Mouse (Mus musculus): ENCODE data around the gene Dcxr. TPM values are rescaled to one million over a fixed set of nuclear protein-coding genes. Genes with fewer than 3 reads are reported as not detected.
"Not testable (repeated sequence)": the region's sequence is repeated elsewhere in the genome, so short reads cannot be mapped to it uniquely, and the experiment has no call there.

The Dcxr gene
- 102 and 127 TPM in 2 replicates for polyA plus RNA-seq (2012; rRNA removed)

- H3K36me3 ChIP-seq (ENCODE audit: control insufficient read depth, insufficient read depth, low read length) = 0 out of 2 replicates have a peak, but pooled peaks cover 2% of the 10 kb centered on the region
- no peak; the same call in 1 of the 2 replicates for TF ChIP-seq POLR2A (IDR thresholded peaks at IDR 0.05; ENCODE audit: low read depth, low read length)
- TF ChIP-seq CTCF (IDR thresholded peaks at IDR 0.05; ENCODE audit: extremely low read depth, insufficient read length, insufficient replicate concordance, low read depth, low read length) = peak; percentile 42; the same call in 1 of the 2 replicates
- no peaks in the 10 kb centered on the region for H3K27me3 ChIP-seq (ENCODE audit: control insufficient read depth, insufficient read depth, low read length)
- peaks cover 10% of the 10 kb centered on the region for H3K4me1 ChIP-seq (ENCODE audit: control insufficient read depth, insufficient read depth, insufficient read length, low read length)
- WGBS = 2% methylated on average over 14 of the region's 14 CpGs
- peak within 1 kb of the TSS; percentile 90 for H3K4me3 ChIP-seq (ENCODE audit: low read depth, low read length)
- 0 out of 2 replicates have a peak within 1 kb of the TSS, but pooled peaks have one; percentile 16 for H3K27ac ChIP-seq (ENCODE audit: insufficient read depth, low read depth, low read length)
Measured at GRCm38 (mm10) chr11:120727169-120727527, at the start of gene Dcxr. Gene Dcxr, minus strand, starts transcription at chr11:120727281.

GRCm38 (mm10) chr11:120775774-120776469, 48.8 kb upstream of the Dcxr start:
- WGBS = 18% methylated on average over 15 of the region's 15 CpGs
- Histone ChIP-seq H3K27me3 (ENCODE audit: control insufficient read depth, insufficient read depth, low read length) (no peaks in the 10 kb centered on the region), H3K36me3 (ENCODE audit: control insufficient read depth, insufficient read depth, low read length) (no peaks in the 10 kb centered on the region), H3K4me3 (ENCODE audit: low read depth, low read length) (no peak overlapping the region), H3K27ac (ENCODE audit: insufficient read depth, low read depth, low read length) (no peak overlapping the region), H3K4me1 (ENCODE audit: control insufficient read depth, insufficient read depth, insufficient read length, low read length) (peaks cover 5% of the 10 kb centered on the region; the same call in 1 of the 2 replicates)
- TF ChIP-seq CTCF (IDR thresholded peaks at IDR 0.05; ENCODE audit: extremely low read depth, insufficient read length, insufficient replicate concordance, low read depth, low read length) (peak; percentile 100), POLR2A (IDR thresholded peaks at IDR 0.05; ENCODE audit: low read depth, low read length) (no peak)

- WGBS = 85% methylated on average over 7 of the region's 7 CpGs
- H3K4me3 ChIP-seq (ENCODE audit: low read depth, low read length) = no peak overlapping the region
- no peaks in the 10 kb centered on the region for H3K4me1 ChIP-seq (ENCODE audit: control insufficient read depth, insufficient read depth, insufficient read length, low read length)
- TF ChIP-seq POLR2A (IDR thresholded peaks at IDR 0.05; ENCODE audit: low read depth, low read length) (no peak), CTCF (IDR thresholded peaks at IDR 0.05; ENCODE audit: extremely low read depth, insufficient read length, insufficient replicate concordance, low read depth, low read length) (no peak)
- H3K36me3 ChIP-seq (ENCODE audit: control insufficient read depth, insufficient read depth, low read length) = no peaks in the 10 kb centered on the region
- no peaks in the 10 kb centered on the region for H3K27me3 ChIP-seq (ENCODE audit: control insufficient read depth, insufficient read depth, low read length)
- no peak overlapping the region for H3K27ac ChIP-seq (ENCODE audit: insufficient read depth, low read depth, low read length)
Measured at GRCm38 (mm10) chr11:120773463-120774190, 46.5 kb upstream of the Dcxr start.

GRCm38 (mm10) chr11:120772749-120773148, 45.7 kb upstream of the Dcxr start:
- peaks cover 8% of the 10 kb centered on the region; the same call in 1 of the 2 replicates for H3K4me1 ChIP-seq (ENCODE audit: control insufficient read depth, insufficient read depth, insufficient read length, low read length)
- WGBS = 93% methylated on average over 3 of the region's 3 CpGs
- TF ChIP-seq CTCF (IDR thresholded peaks at IDR 0.05; ENCODE audit: extremely low read depth, insufficient read length, insufficient replicate concordance, low read depth, low read length) (no peak), POLR2A (IDR thresholded peaks at IDR 0.05; ENCODE audit: low read depth, low read length) (no peak)
- no peak overlapping the region for H3K27ac ChIP-seq (ENCODE audit: insufficient read depth, low read depth, low read length)
- no peaks in the 10 kb centered on the region for H3K36me3 ChIP-seq (ENCODE audit: control insufficient read depth, insufficient read depth, low read length)
- H3K27me3 ChIP-seq (ENCODE audit: control insufficient read depth, insufficient read depth, low read length) = no peaks in the 10 kb centered on the region
- no peak overlapping the region for H3K4me3 ChIP-seq (ENCODE audit: low read depth, low read length)

- Histone ChIP-seq H3K36me3 (ENCODE audit: control insufficient read depth, insufficient read depth, low read length) (no peaks in the 10 kb centered on the region), H3K27me3 (ENCODE audit: control insufficient read depth, insufficient read depth, low read length) (no peaks in the 10 kb centered on the region), H3K27ac (ENCODE audit: insufficient read depth, low read depth, low read length) (peak overlapping the region; percentile 52; the same call in 1 of the 2 replicates), H3K4me1 (ENCODE audit: control insufficient read depth, insufficient read depth, insufficient read length, low read length) (peaks cover 8% of the 10 kb centered on the region), H3K4me3 (ENCODE audit: low read depth, low read length) (no peak overlapping the region)
- 23% methylated on average over 1 of the region's 1 CpGs for WGBS
- TF ChIP-seq CTCF (IDR thresholded peaks at IDR 0.05; ENCODE audit: extremely low read depth, insufficient read length, insufficient replicate concordance, low read depth, low read length) (no peak), POLR2A (IDR thresholded peaks at IDR 0.05; ENCODE audit: low read depth, low read length) (no peak)
Measured at GRCm38 (mm10) chr11:120768206-120768605, 41.1 kb upstream of the Dcxr start.

- H3K4me3 ChIP-seq (ENCODE audit: low read depth, low read length); H3K27me3 ChIP-seq (ENCODE audit: control insufficient read depth, insufficient read depth, low read length); H3K36me3 ChIP-seq (ENCODE audit: control insufficient read depth, insufficient read depth, low read length); H3K27ac ChIP-seq (ENCODE audit: insufficient read depth, low read depth, low read length): not testable (repeated sequence)
- H3K4me1 ChIP-seq (ENCODE audit: control insufficient read depth, insufficient read depth, insufficient read length, low read length) = peaks cover 12% of the 10 kb centered on the region
- 81% methylated on average over 5 of the region's 7 CpGs for WGBS
Measured at GRCm38 (mm10) chr11:120767023-120767422, 39.9 kb upstream of the Dcxr start.

- not testable (repeated sequence) for H3K36me3 ChIP-seq (ENCODE audit: control insufficient read depth, insufficient read depth, low read length); H3K27me3 ChIP-seq (ENCODE audit: control insufficient read depth, insufficient read depth, low read length); H3K27ac ChIP-seq (ENCODE audit: insufficient read depth, low read depth, low read length)
- 40% methylated on average over 5 of the region's 23 CpGs for WGBS
- H3K4me3 ChIP-seq (ENCODE audit: low read depth, low read length) = peak overlapping the region; percentile 27
- H3K4me1 ChIP-seq (ENCODE audit: control insufficient read depth, insufficient read depth, insufficient read length, low read length) = peaks cover 10% of the 10 kb centered on the region
Measured at GRCm38 (mm10) chr11:120763121-120763999, 36.3 kb upstream of the Dcxr start.

GRCm38 (mm10) chr11:120762672-120763041, 35.6 kb upstream of the Dcxr start, which contains the start of gene Hmga1b:
Gene Hmga1b, plus strand, starts transcription at chr11:120762794.
- H3K36me3 ChIP-seq (ENCODE audit: control insufficient read depth, insufficient read depth, low read length); H3K27me3 ChIP-seq (ENCODE audit: control insufficient read depth, insufficient read depth, low read length); H3K27ac ChIP-seq (ENCODE audit: insufficient read depth, low read depth, low read length); H3K4me1 ChIP-seq (ENCODE audit: control insufficient read depth, insufficient read depth, insufficient read length, low read length): not testable (repeated sequence)
- WGBS = 5% methylated on average over 14 of the region's 14 CpGs
- peak within 1 kb of the TSS; percentile 27 for H3K4me3 ChIP-seq (ENCODE audit: low read depth, low read length)
